Mouse (Mus musculus) cerebellum, postnatal 10 days (tissue): Measurements from ENCODE around the gene Samd9l.
"Not testable (repeated sequence)": the region's sequence is repeated elsewhere in the genome, so short reads cannot be mapped to it uniquely, and the experiment has no call there.

ENCODE experiments used
- DNase-seq, 2 experiments: peaks; one replicate each; pipeline ENCODE4 v3.0.0; 2021; ENCODE audit warnings: mixed read lengths in 2 of 2

Gene Samd9l

DNA sequence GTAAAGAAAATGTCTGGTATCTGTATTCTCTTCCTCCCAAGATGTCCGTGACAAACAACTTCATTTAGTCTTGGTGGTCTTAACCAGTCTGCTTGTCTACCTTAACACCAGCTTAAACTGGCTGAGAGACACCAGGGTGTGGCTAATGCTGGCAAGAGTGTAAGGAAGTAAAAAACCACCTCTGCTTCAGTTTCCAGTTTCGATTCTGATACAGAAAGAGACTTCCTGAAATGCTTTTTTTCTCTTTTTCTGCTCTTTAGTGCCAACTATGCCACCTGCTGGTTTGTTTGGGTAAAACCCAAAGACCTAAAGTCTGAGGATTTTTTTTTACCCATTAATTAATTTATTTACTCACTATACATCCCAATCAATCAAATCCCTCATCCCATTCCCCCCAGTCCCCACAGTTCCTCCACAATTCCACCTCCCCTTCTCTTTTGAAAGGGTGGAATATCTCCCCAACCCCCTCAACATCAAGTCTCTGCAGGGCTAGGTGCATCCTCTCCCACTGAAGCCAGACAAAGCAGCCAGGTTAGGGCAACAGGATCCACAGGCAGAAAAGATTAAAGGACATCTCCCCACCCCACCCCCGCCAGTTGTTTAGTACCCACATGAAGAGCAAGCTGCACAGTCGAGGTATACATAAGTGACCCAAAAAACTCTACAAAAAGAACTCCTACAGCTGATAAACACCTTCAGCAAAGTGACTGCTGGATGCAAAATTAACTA is at the start of gene Samd9l:
TSS of gene Samd9l (minus strand) at position 233 of the 729 bp plus-strand sequence.
- DNase-seq: peak; percentile 70 to 76

DNA sequence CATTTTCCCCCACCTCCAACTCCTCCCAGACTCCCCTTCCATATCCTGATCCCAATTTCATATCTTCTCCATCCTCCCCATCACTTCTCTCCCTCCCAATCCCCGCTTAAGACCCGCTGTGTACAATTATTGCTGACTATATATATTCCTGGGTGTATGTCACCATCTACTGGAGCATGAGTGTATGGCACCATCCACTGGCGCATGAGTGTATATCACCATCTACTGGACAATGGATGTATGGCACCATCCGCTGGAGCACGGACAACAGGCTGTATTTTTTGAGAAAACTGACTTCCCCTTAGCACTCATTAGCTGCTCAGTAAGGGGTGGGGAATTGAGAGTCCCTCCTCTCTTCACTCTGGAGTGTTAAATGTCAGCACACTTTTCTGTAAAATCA is 48.0 kb upstream of the Samd9l start:
- peak; percentile 80 to 83 for DNase-seq

DNA sequence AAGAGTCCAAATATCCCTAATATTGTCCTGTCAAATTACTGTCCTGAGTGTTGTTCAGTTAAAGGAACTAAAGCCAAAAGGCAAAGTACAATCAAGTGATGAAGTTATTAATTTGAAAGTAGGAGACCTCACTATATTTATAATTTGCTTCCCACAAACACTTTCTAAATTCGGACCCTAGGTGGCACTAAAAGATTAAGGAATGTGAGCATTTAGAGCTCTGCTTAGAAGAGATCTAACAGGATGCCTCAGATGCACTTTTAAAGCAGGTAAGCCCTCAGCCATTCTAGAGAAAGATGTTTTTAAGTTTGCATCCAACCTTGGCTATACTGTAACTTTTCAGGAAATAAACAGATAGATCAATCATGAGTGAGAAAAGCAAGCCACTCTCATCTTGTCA is 44.5 kb upstream of the Samd9l start:
- peak; percentile 8 to 38 for DNase-seq

DNA sequence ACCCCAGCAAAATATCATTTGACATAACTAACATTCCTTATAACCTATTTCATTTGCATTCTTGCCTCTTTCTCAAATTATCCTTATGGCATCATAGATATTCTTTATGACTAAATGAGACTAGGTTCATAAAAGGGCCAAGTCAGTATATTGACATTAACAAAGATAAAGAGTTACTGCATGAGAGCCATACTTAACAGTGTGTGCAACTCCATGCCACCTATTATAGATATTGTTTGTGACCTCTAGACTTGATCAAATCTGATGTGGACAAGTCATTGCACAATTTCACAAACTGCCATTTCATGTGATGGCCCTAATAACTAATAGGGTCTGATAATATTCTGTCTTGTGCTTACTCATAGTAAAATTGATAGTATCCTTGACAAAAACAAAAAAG is 36.7 kb upstream of the Samd9l start:
- no peak for DNase-seq

DNA sequence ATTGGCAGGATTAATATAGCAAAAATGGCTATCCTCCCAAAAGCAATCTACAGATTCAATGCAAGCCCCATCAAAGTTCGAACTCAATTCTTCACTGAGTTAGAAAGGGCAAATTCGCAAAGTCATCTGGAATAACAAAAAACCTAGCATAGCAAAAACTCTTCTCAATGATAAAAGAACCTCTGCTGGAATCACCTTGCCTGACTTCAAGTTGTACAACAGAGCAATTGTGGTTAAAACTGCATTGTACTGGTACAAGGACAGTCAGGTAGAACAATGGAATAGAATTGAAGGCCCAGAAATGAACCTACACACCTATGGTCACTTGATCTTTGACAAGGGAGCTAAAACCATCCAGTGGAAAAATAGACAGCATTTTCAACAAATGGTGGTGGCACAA is 31.6 kb upstream of the Samd9l start:
- not testable (repeated sequence) for DNase-seq

DNA sequence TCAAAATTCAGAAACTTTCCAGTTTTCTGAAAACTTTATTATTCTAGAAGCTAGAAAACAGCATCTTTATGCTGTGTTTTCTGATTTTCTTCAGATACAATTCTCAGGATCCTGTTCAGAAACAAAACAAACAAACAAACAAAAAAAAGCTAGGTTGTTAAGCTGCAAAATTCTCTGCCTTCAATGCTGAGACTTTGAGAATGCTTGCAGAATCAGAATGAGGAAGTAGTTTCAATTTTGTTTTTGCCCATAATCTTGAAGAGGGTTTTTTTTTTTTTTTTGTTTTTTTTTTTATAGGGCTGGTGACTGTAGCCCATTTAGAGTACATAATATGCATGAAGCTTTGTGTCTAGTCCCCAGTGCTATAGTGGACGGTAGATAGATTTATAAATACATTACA is 27.7 kb upstream of the Samd9l start:
- no peak for DNase-seq

DNA sequence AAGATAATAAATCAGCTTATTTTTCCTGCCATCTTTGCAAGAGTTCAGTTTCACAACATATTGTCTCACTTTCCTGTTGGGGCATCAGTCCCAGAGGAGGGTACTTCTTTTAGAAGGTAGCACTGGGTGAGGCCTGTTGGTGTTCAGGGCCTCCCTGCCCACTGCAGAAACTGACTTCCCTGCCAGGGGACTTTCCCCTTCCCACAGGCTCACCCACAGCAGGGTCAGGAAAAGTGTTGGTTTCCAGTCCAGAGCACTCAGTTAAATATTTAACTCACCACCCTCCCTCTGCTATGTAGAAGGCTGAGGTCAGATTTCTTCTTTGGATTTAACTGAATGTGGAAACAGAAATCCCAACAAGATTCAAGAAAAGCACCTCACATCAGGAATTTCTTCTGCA is 26.0 kb upstream of the Samd9l start:
- not testable (repeated sequence) for DNase-seq

DNA sequence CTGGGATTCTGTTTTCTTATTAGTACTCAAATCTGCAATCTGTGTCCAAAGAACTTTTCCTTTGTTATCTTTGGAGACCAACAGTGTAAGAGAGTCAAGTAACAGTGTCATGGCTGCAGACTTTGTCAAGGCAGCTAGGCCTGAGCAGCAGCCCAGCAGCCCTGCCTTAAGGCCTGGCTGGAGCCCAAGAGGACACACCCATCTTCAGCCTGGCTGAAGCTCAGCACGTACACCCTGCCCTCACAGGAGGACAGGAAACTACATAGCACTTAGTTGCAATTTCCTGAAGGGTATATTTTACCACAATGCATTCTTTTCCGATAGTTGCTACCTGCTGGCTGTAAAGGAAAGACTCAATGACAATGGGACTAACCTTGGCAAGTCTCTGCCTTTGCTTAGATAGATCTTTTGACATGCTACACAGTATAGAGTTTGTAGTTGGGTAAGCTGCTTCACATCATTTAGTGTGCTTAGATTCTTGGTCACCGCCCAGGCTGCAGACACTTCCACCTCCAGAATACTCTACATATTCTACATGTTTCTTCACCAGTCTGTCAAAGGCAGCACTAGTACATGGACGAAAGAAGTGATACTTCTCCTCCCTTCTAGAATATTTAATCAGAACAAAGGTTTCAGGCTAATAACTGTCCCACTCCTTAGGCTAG is 25.4 kb upstream of the Samd9l start:
- peak in 1 of 2 experiments; percentile 7 for DNase-seq

DNA sequence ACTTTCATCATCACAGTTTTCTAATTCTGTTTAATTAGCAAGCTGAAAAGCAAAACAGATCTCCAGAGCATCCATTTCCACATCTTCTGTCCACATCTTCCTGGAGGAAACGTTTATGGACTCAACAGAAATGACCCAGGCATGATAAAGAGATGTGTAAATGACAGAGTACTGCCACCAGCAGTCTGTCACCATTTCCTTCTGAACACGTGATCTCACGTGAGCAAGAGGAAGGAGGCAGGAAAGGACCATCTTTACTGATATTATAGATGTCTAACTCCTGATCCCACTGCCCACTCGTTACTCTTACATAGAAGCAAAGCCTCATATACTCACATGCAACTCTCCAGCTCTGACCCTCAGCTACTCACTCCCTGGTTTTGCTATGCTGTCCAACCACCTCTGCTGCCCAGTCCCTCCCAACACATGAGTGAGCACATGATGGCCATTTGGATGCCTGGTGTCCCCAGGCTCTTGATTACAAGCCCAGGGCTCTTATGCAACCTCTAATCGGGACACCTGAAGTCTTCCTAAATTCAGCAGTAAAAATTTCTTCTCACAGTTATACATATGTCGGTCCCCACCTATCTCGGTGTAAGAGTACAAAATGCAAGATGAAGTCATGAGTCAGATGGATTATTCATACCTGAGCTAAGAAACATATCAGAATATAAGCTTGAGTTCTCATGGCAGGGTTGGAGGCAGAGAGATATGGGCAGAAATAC is 2.0 kb downstream of the Samd9l start:
- DNase-seq: not testable (repeated sequence)

DNA sequence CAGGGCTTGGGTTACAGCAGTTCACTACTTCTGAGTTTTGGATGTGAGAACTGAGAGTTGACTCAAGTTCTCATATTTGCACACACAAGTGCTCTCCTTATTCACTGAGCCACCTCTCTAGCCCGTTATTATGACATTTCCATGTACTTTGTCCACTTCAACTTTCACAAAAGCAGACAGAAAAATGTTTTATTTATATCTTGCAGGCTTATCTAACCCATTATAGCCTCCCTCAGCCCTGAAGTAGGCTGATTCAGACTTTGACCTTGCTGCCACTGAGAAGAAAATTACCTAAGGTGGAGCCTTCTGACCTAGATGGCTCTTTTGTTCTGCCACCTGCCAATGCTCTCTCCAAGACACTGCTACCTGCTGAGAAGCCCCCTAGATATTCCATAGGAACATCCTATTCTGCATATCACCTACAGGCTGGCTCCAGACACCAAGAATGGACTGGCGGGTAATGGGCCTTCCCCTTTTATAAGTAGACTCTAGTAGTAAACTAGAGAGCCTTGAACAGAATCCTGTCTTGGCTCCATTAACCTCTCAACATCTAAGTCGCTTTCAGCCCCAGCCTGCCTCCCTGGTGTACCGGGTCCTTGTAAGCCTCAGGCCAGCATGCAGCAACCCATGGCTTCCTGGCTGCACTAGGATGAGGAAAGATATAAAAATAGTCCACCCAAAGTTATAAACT is 3.3 kb downstream of the Samd9l start:
- DNase-seq: not testable (repeated sequence)

DNA sequence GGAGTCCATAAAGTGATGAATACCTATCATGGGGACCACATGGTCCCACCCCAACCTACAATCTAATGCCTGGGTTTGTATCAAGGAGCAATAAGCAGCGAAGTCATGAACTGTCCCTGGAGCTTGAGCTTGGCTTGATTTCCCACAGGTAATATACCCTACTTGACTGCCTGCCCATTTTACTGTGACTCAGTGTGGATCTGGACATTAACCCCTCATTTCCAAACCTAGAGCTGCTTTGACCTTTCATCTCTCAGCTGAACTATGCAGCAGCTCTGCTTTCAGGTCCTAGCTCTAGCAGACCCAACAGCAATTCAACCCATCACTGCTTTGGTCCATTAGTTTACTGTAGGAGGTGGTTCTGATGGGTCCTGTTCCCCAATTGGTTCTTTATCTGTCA is 9.4 kb downstream of the Samd9l start:
- DNase-seq: no peak

DNA sequence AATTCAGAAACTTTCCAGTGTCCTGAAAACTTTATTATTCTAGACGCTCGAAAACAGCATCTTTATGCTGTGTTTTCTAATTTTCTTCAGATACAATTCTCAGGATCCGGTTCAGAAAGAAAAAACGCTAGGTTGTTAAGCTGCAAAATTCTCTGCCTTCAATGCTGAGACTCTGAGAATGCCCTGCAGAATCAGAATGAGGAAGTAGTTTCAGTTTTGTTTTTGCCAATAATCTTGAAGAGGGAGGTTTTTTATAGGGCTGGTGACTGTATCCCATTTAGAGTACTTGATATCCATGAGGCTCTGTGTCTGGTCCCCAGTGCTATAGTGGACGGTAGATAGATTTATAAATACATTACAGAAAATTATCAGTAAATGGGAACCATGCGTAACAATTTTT is 12.8 kb downstream of the Samd9l start:
- DNase-seq: no peak

DNA sequence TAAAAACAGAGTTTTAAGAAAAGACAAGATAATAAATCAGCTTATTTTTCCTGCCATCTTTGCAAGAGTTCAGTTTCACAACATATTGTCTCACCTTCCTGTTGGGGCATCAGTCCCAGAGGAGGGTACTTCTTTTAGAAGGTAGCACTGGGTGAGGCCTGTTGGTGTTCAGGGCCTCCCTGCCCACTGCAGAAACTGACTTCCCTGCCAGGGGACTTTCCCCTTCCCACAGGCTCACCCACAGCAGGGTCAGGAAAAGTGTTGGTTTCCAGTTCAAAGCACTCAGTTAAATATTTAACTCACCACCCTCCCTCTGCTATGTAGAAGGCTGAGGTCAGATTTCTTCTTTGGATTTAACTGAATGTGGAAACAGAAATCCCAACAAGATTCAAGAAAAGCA is 14.6 kb downstream of the Samd9l start:
- not testable (repeated sequence) for DNase-seq

DNA sequence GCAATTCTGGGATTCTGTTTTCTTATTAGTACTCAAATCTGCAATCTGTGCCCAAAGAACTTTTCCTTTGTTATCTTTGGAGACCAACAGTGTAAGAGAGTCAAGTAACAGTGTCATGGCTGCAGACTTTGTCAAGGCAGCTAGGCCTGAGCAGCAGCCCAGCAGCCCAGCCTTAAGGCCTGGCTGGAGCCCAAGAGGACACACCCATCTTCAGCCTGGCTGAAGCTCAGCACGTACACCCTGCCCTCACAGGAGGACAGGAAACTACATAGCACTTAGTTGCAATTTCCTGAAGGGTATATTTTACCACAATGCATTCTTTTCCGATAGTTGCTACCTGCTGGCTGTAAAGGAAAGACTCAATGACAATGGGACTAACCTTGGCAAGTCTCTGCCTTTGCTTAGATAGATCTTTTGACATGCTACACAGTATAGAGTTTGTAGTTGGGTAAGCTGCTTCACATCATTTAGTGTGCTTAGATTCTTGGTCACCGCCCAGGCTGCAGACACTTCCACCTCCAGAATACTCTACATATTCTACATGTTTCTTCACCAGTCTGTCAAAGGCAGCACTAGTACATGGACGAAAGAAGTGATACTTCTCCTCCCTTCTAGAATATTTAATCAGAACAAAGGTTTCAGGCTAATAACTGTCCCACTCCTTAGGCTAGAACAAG is 15.1 kb downstream of the Samd9l start:
- not testable (repeated sequence) for DNase-seq

DNA sequence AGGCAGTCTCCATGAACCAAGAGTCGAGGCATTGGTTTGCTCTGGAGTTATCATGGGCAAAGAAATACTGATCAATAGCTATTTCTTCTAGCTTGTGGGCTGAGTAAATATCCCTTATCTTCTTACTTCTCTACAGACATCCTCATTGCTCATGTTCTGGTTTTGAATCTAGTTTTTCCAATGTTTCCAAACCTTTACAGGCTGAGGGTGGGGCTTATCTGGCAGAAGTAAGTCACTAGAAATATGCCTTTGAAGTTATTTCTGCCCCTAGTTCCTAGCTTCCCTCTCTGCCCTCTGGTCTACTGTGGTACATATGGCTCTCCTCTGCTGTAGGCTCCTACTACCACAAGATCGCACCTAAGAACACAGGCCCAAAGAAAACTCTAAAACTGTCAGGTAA is 20.2 kb downstream of the Samd9l start:
- DNase-seq: no peak

DNA sequence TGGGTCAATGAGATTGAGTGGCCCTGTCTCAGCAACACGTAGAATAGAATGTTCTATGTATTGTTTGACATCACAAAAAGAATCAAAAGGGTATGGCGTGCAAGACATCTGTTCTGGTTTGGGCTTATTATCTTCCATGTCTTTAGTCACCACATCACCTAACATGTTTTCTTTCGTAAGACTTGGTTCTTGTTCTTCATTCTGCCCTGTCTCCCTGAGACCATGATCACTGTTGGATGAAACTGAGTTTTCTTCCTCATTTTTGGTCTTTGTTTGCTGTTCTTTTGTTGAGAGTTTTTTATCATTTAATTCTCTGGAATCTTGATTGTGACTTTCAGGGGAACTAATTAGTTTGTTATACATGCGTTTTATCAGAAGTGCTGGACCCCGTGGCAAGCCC is 22.7 kb downstream of the Samd9l start:
- no peak for DNase-seq

DNA sequence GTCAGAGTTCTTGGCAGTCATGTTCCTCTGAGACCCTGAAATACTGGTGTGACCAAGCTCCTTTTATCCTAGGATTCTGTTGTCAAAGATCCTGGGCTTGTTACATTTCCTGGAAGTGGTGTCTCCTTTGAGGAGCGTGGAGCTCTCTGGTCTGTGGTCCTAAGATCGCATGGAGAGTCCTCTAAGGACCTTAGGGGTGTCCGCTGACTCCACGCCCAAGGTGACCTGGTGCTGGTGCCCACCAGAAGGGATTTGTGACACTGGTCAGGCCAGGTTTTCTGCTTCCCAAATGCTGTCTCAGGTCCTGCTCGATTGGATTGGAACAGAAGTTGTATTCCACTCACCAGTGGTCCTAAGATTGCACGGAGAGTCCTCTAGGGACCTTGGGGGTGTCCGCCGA is 29.8 kb downstream of the Samd9l start:
- DNase-seq: no peak

DNA sequence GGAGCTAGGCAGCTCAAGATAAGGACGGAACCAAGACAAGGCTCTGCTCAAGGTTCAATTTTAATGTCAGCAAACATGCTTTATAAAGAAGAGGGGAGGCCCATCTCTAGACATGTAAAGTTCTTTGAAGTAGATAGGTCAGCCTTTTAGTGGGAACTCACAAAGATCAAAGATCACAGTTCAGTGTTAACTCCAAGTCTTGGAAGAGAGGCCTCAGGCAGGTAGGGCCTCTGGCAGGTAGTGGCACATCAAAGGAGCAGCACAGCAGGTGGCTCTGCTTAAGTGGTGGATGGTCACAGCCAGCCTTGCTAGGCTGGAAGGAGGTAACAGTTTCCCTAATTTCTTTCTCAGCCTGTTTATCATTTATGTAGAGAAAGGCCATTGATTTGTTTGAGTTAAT is 33.8 kb downstream of the Samd9l start:
- not testable (repeated sequence) for DNase-seq

DNA sequence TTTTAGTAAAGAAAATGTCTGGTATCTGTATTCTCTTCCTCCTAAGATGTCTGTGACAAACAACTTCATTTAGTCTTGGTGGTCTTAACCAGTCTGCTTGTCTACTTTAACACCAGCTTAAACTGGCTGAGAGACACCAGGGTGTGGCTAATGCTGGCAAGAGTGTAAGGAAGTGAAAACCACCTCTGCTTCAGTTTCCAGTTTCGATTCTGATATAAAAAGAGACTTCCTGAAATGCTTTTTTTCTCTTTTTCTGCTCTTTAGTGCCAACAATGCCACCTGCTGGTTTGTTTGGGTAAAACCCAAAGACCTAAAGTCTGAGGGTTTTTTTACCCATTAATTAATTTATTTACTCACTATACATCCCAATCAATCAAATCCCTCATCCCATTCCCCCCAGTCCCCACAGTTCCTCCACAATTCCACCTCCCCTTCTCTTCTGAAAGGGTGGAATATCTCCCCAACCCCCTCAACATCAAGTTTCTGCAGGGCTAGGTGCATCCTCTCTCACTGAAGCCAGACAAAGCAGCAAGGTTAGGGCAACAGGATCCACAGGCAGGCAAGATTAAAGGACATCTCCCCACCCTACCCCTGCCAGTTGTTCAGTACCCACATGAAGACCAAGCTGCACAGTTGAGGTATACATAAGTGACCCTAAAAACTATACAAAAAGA is 53.3 kb downstream of the Samd9l start:
- DNase-seq: peak; percentile 14 to 38

DNA sequence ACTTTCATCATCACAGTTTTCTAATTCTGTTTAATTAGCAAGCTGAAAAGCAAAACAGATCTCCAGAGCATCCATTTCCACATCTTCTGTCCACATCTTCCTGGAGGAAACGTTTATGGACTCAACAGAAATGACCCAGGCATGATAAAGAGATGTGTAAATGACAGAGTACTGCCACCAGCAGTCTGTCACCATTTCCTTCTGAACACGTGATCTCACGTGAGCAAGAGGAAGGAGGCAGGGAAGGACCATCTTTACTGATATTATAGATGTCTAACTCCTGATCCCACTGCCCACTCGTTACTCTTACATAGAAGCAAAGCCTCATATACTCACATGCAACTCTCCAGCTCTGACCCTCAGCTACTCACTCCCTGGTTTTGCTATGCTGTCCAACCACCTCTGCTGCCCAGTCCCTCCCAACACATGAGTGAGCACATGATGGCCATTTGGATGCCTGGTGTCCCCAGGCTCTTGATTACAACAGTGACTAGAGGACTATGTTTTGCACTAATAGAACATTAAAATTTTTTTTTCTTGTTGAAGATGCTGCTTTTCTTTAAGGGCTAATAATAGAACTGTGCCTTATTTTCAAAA is 54.2 kb downstream of the Samd9l start:
- not testable (repeated sequence) for DNase-seq

DNA sequence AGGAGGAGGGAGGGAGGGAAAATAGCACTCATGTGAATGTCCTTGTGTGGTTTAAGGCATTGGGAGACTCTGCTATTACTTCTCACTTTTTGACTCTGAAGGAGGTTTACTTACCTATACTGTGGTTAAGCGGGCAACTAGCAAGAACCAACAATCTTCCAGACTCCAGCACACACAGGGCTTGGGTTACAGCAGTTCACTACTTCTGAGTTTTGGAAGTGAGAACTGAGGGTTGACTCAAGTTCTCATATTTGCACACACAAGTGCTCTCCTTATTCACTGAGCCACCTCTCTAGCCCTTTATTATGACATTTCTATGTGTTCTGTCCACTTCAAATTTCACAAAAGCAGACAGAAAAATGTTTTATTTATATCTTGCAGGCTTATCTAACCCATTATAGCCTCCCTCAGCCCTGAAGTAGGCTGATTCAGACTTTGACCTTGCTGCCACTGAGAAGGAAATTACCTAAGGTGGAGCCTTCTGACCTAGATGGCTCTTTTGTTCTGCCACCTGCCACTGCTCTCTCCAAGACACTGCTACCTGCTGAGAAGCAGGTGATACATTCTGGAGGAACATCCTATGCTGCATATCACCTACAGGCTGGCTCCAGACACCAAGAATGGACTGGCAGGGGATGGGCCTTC is 55.6 kb downstream of the Samd9l start:
- not testable (repeated sequence) for DNase-seq
